Mouse (Mus musculus) induced T-regulatory cell, adult 2 months (primary cell): ENCODE measurements at regions not wholly inside any gene's neighbourhood (a gene's known extent, or its start where the extent isn't known, plus 50 kb on each side); places are given as distances from the start of the nearest gene placed in this dataset.

Experiments
- DNase-seq: peaks from one replicate; pipeline ENCODE4 v3.0.0-alpha.2; 2012; ENCODE audit warnings: low read depth

DNA sequence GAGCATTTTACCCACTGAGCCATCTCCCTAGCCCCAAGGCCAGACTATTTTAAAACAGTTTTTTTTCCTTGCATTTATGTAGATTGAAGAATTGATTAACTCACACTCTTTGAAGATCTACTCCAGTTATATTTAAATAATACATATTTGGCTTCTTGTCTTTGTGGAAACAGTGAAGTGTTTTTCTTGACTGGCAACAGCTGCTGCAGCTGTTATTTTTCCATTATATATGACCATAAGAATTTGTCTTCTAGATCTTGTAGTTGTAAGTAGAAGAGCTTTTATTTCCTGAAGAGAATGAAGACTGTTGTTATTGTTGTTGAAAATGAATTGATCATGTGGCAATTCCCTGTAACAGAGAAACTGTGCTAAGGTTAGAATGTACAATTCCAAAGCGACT lies 109.4 kb upstream of the Prickle1 start:
- DNase-seq = no peak

DNA sequence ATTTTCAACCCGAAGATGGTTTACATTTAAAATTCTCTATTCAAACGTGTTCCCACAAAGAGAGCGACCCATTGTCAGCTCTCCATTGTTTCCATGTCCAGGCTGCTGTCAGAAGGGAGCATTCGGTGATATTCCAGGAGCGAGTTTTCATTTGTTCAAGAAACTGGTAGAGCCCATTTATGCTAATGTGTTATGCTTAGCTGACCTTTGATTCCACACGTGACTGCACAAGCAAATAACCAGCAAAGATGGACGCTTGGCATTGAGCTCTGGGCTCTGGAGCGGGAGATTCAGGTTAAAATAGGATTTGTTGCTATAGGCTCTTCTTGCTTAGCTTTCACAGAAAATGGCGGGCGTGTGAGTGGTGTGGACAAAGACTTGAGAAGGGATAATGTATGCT lies 105.3 kb upstream of the Prickle1 start:
- DNase-seq = no peak

DNA sequence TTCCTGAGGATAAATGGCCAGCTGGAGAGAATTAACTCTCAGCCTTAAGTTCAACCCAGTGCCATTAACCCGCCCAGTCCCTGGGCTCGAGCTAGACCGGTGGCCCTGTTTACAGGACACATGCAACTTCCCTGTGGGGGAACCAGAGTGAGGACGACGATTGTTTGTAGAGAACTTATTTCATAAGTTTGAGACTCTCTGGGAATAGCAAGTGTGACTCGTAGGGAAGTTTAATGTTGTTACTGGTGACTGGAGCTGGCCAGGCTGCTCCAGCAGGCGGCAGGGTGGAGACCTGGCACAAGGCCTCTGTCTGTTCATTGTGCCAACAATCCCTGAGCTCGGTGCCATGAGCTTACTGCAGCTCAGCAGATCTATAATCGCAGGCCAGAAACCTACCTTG lies 104.3 kb upstream of the Prickle1 start:
- DNase-seq = no peak

DNA sequence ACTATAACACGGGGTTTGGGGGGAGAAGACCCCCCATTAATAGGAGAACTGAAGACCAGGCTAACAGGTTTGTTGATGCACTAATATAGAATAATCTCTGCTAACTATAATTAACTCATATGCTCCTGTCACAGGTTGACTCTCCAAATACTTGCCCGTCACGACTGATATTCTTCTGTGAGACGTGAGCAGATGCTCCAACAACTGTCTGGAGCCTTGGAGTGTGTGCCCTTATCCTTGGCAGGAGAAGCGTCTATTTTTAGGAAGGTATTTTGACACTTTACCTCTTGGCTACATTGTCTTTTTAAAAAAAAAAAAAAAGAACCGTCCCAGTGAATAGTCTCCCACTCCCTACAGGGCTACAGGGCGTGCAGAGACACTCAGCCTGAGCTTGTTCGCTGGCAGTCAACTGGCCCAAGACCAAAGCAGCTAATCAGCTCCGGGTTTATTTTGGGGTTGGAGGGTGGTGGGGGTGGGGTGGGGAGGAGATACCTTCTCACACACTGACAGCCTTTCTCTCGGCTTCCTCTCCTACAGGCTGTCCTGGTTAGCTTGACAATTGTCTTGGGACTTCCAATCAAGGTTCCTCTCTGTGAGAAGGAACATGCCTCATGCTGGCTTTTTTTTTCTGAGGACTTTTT lies 102.6 kb upstream of the Prickle1 start:
- no peak for DNase-seq

DNA sequence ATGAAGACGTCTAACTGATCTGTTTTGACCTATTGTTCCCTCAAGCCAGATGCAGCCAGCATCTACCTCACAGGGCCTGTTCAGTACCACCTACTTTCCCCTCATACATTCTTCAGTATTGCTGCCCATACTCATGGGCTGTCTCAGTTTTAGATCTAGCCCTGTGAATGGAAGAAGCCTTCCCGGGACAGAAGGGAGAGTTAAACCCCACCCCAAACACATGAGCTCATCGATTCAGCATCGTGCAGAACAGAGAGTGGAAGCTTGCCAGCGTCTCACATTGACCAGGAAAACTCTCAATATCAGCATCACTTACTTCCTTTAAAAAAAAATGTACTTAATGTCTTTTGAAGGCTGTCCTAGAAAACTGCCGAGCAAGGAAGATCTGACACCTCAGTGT lies 95.0 kb upstream of the Prickle1 start:
- DNase-seq = no peak

DNA sequence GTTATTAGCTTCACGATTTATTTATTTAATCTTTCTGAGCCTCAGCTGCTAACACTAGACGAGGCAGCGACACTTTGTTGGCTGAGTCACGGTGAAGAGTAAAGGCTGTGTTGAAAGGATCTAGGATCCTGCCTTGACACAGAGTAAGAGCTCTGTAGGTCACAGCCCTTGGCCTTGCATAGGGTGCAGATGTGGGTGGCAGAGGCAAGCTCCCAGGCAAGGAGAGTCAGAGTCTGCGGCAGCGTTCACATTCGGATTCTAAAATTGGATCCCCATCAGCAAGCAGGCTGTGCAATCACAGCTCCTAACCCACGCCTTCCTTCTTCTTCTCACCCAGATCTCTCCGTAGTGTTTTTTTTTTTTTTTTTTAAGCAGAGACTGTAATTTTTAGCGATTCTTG lies 94.3 kb upstream of the Prickle1 start:
- no peak for DNase-seq

DNA sequence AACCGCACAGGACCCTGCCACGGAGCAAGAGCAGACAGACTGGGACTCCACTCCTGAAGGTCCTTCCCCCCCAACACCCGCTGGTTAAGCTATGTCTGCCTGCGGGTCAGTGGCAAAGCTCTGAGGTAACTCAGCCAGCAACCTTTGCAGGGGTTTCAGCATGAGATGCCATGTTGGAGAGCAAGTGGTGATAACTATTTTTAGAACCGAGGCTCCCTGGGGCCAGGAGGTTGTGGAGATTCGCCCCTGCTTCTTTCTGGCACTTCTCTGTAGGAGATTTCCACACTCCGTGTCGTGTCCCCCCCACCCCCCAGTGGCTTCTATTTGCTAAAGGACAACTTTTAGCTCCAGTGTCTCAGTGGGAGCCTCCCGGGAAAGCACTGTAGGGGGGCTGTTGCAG lies 90.7 kb upstream of the Prickle1 start:
- DNase-seq = no peak

- no peak for DNase-seq
These were observed 85.9 kb upstream of the Prickle1 start for GRCm38 (mm10) chr15:93681602-93682001.

DNA sequence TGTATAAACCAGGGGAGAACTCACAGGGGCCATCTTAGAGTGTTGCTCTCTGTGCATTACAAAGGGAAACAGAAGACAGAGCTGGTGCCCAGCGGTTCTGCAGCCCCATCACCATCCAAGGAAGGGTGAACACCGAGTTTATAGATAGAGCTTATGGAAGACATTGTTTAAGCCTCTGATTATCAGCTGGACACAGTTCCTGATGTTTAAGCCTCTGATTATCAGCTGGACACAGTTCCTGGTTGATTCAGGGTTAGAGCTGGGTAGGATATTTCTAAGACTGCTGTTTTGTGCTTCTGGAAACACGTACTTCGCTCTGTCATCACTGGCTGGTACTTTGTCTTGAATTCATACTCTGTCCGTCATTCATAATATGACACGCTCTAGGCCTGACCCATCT lies 79.9 kb upstream of the Prickle1 start:
- no peak for DNase-seq

DNA sequence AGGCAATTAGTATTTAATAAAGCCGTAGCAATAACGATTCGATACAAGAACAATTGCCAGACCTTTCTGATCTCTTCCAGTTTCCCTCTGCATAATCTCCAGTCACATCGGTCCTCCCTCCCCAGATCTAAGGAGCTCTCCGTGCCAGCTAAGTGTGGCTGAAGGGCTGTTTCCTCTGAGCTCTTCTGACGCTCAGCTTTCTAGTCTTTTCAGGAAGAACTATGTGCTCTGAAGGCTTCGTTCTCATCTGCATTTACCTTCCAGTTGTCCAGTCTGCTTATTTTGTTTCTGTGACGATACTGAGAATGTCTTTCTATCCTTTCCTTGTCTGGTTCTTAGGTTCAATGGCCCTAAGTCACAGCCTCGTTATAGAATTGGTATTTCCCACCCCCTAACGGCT lies 78.3 kb upstream of the Prickle1 start:
- DNase-seq = no peak

DNA sequence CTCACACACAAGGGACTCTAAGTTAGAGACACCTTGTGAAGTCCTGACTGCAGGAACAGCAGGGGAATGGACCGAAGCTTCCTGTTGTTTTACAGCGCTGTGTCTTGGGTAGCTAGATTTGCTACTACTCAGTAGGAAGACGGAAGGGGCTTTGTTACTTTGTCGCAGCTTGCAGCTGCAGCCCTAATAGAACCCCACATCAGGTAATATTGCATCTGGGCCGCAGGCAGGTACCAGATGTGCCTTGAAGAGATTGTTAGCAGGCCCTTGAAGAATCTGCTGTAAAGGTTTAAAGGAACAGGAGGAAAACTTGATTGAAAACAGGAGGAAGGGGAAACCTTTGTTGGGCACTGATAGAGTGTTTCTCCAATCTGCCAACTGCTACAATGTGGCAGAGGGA lies 68.2 kb upstream of the Prickle1 start:
- no peak for DNase-seq

GRCm38 (mm10) chr15:93662601-93663000 lies 66.9 kb upstream of the Prickle1 start:
- DNase-seq = no peak

DNA sequence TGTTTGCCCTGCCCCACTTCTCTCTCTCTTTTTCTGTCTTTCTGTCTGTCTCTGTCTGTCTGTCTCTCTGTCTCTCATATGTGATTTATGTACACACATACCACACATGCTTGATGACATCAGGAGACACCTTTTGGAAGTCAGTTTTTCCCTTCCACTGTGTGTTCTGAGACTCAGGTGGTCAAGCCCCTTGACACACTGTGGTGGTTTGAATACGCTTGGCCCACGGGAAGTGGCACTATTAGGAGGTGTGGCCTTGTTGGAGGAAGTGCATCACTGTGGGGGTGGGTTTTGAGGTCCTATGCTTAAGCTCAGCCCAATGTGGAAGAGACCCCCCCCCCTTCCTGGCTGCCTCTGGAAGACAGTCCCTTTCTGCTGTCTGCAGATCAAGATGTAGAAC lies 66.1 kb upstream of the Prickle1 start:
- no peak for DNase-seq

DNA sequence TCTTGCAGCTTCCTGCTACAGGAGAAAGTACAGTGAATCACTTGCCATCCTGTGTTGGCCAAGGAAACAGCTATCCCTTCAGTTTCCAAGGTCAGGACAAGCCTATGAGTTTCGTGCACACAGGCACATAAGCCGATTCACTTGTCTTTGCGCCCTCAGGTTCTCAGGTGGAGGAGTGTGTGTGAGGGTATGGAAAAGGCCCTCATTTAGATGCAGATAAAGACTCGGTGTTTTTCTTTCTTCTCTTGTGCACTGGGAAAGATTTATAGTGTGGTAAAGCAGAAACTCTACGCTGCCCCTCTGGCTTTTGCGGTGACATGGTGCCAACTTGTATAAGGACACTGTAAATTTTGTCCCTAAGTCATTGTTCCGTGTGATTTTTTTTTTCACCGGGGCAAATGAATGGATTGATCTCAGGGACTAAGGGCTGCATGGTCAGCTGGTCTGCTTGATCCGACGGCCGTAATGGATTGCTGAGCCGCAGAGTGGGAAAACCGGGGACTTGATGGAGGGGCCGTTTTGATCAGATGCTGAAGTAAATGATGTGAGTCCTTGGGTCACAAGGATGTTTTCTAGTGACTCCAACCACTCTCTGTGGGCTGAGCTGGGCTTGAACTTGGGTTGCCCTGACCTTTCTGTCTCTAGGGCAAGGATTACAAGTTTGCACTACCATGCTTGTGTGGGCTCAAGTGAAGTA lies 65.4 kb upstream of the Prickle1 start:
- DNase-seq = no peak

- no peak for DNase-seq
These were observed 61.5 kb upstream of the Prickle1 start for GRCm38 (mm10) chr15:93657171-93657570.

DNA sequence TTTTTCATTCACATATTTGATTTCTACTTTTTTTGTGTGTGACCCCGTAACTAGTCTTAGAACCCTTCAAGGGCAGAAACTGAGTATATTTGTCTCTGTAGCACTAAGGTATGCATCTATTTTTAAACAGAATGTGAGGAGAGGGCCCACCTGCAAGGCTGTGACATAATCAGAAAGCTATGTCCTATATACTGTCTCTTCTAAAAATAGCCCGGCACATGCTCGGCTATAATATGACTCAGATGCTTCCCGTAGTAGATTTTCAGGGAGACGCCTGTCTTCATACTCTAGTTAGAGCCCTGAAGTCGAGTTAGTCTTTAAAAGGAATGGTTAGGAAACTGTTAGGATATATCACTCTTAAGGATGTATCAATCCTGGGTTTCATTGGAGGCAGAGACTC lies 61.0 kb upstream of the Prickle1 start:
- no peak for DNase-seq

- no peak for DNase-seq
These were observed 60.1 kb upstream of the Prickle1 start for GRCm38 (mm10) chr15:93655743-93656142.

DNA sequence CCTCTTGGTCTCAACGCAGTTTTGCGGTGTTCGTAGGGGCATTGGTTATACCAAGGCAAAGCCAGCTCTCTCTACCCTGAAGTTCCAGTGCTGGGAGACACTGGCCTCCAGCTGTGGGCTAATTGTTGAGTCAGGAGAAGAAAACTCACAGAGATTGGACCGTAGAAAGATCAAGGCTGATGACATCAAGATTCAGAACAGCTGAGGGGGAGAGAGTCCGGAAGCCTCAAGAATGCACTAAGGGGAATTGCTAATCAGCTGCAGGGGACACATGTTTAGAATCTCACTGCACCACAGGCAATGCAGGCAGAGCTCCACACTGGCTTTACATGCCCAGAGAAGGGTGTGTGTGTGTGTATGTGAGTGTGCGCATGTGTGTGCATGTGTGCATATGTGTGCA lies 59.6 kb upstream of the Prickle1 start:
- DNase-seq = no peak

DNA sequence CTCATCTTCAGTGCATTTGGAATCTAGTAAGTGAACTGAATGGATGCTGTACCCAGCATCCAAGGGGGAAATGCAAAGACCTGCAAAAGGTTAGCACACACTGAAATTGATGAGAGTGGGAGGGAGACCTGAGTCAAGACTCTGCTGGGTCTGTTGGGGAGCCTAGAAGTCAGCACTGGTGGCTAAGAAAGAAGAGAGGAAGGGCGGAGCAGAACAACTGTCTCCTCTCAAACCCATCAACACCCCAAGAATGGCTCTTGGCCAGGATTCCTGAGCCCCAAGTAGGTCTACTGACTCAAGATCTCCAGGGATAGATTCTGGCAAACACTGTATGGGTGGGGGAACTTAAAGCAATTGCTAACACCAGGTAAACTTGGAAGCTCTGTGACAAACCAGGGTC lies 57.7 kb upstream of the Prickle1 start:
- DNase-seq = no peak

- no peak for DNase-seq
These were observed 55.5 kb upstream of the Prickle1 start for GRCm38 (mm10) chr15:93650981-93651757.

- DNase-seq = no peak
These were observed 54.4 kb upstream of the Prickle1 start for GRCm38 (mm10) chr15:93650009-93650522.

DNA sequence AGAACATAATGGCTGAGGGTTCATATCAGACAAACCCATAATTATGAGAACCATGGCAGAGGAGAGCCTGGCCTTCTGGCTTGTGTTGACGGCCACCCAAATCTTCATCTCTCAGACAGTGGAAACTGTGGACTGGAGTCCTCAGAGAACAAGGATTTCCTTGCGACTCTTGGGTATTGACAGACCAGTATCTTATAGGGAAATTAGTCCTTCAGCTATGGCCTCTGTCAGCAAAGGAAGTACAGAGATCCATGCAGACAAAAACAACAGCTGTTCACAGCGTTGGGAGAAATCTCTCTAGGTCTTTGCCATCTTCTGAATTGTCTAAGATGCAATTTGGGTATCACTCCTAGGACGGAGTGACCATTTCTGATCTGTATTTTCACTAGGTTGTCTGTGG lies 53.0 kb upstream of the Prickle1 start:
- DNase-seq = no peak

DNA sequence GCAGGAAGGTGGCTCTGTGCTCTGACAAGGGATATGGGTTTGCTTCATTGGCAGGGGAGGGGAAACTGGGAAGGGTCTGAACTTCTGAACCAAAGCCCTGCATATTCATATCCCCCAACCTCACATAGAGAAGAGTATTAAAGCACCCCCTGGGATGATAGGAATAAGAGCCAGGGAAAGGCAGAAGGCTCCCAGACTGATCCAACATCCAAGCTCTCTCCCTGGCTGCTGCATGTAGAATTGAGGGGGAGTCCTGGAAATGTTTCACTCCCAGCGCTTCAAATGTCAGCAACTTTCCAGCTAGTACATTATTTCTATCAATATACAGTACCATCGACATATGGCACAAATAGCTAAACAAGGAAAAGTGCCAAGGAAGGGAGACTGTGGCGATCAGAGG lies 51.1 kb upstream of the Prickle1 start:
- DNase-seq = no peak
